Mouse (Mus musculus) heart, adult 2 months (tissue): ENCODE measurements around the gene Gzma.

Experiments used
- CTCF ChIP-seq: fragments of 200-600 bp; IDR thresholded peaks from 2 replicates; pipeline ENCODE4 v1.8.1; 2022; ENCODE audit warnings: antibody characterized with exemption, mild to moderate bottlenecking, moderate library complexity
- EP300 ChIP-seq: fragments of 200-500 bp; IDR thresholded peaks from 2 replicates; pipeline ENCODE4 v1.6.1; 2011; ENCODE audit warnings: low read depth, low read length, control low read depth; ENCODE audit not compliant: insufficient read depth
- POLR2A ChIP-seq: fragments of 200-500 bp; IDR thresholded peaks from 2 replicates; pipeline ENCODE4 v1.6.1; 2011; ENCODE audit warnings: mild to moderate bottlenecking, low read depth, low read length, control low read depth; ENCODE audit not compliant: insufficient read depth

GRCm38 (mm10) chr13:113121326-113121725 is 20.5 kb upstream of the Gzma start:
- TF ChIP-seq POLR2A (no peak), CTCF (no peak), EP300 (no peak)
